Mouse (Mus musculus) thymus, adult 2 months (tissue): ENCODE results near the gene Ncf2. TPM values are rescaled to one million over a fixed set of nuclear protein-coding genes. Genes with fewer than 3 reads are reported as not detected.

Source experiments
- DNase-seq: peaks from one replicate; pipeline ENCODE4 v3.0.0; 2021
- H3K27ac ChIP-seq: fragments of 200-500 bp; 2 replicates; pipeline ENCODE4 v1.5.1; 2012; ENCODE audit warnings: low read length, control low read depth; ENCODE audit not compliant: control insufficient read depth, insufficient read depth
- H3K27me3 ChIP-seq: fragments of 200-500 bp; 2 replicates; pipeline ENCODE4 v1.6.1; 2012; ENCODE audit warnings: mild to moderate bottlenecking, low read length, moderate library complexity, mixed read lengths; ENCODE audit not compliant: control insufficient read depth, insufficient read depth
- H3K36me3 ChIP-seq: fragments of 200-500 bp; 2 replicates; pipeline ENCODE4 v1.6.1; 2012; ENCODE audit warnings: mild to moderate bottlenecking, low read length, moderate library complexity; ENCODE audit not compliant: control insufficient read depth, insufficient read depth
- H3K4me1 ChIP-seq: fragments of 200-500 bp; replicated peaks from 2 replicates; pipeline ENCODE4 v1.6.1; 2012; ENCODE audit warnings: low read length; ENCODE audit not compliant: control insufficient read depth, insufficient read depth
- H3K4me3 ChIP-seq: fragments of 200-500 bp; 2 replicates; pipeline ENCODE4 v1.5.1; 2012; ENCODE audit warnings: mild to moderate bottlenecking, low read length, control low read depth, moderate library complexity; ENCODE audit not compliant: control insufficient read depth, insufficient read depth
- CTCF ChIP-seq: fragments of 200-500 bp; IDR thresholded peaks from 2 replicates; pipeline ENCODE4 v1.5.1; 2012; ENCODE audit warnings: mild to moderate bottlenecking, control low read depth, low read length, moderate library complexity, borderline replicate concordance; ENCODE audit not compliant: control insufficient read depth, poor library complexity, insufficient read depth; ENCODE audit errors: extremely low read depth
- POLR2A ChIP-seq: fragments of 200-500 bp; IDR thresholded peaks from 2 replicates; pipeline ENCODE4 v1.6.1; 2012; ENCODE audit warnings: mild to moderate bottlenecking, low read length, control low read depth, moderate library complexity; ENCODE audit not compliant: control insufficient read depth, poor library complexity, insufficient read depth; ENCODE audit errors: extremely low read depth
- WGBS: fragments of 180-500 bp; shearing (Covaris S2); methylation state at CpG from one replicate; pipeline ENCODE4 v1.1.7; 2018; 5-methylcytosine and 5-hydroxymethylcytosine counted together
- polyA plus RNA-seq: library from polyadenylated mRNA; depleted of rRNA; stranded (reverse); fragments of >200 nt; gene quantifications from 2 replicates; pipeline ENCODE4 v1.2.3, GENCODE M21; 2012

The Ncf2 gene
- polyA plus RNA-seq, 1 experiment = 8.4 TPM

- no peak for TF ChIP-seq POLR2A
- TF ChIP-seq CTCF = no peak
- 87% methylated on average over 8 of the region's 8 CpGs for WGBS
- Histone ChIP-seq H3K4me1 (no peaks in the 10 kb centered on the region), H3K27me3 (no peaks in the 10 kb centered on the region), H3K36me3 (no peaks in the 10 kb centered on the region), H3K27ac (no peak overlapping the region), H3K4me3 (no peak overlapping the region)
- DNase-seq = no peak
Observed at GRCm38 (mm10) chr1:152796683-152797263, 3.2 kb upstream of the Ncf2 start.

GRCm38 (mm10) chr1:152798125-152798524 lies 1.9 kb upstream of the Ncf2 start:
- WGBS = 31% methylated on average over 9 of the region's 9 CpGs
- Histone ChIP-seq H3K4me1 (no peaks in the 10 kb centered on the region), H3K36me3 (no peaks in the 10 kb centered on the region), H3K4me3 (no peak overlapping the region), H3K27ac (no peak overlapping the region), H3K27me3 (no peaks in the 10 kb centered on the region)
- no peak for TF ChIP-seq POLR2A
- TF ChIP-seq CTCF = no peak
- no peak for DNase-seq

DNA sequence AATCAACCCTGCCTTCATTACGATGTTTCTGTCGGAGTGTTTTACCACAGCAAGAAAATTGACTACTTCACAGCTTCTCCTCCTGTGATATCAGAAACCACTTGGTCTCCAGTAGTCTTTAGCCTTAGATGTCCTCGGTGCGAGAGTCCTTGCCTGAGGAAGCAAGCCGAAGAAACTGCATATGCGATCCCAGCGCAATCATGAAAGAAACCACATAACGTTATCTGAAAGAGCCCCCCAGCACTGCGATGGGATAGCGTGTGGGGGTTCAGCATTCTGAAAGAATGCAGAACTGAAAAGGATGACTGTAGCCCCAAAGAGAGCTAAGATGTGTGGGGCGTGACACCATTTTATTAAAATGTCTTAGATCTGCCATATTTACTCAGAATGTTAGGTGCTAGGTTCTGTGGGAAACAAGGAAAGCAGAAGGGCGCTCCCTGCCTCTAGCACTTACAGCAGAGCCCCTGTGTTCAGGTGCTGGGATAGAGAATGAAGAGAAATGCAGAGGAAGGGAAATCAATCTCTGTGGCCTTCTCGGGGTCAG lies 711 bp downstream of the Ncf2 start:
- H3K36me3 ChIP-seq = no peaks in the 10 kb centered on the region
- no peaks in the 10 kb centered on the region for H3K4me1 ChIP-seq
- no peak overlapping the region for H3K4me3 ChIP-seq
- WGBS = 93% methylated on average over 13 of the region's 13 CpGs
- no peak overlapping the region for H3K27ac ChIP-seq
- DNase-seq = no peak
- no peak for TF ChIP-seq CTCF
- no peak for TF ChIP-seq POLR2A
- H3K27me3 ChIP-seq = no peaks in the 10 kb centered on the region

DNA sequence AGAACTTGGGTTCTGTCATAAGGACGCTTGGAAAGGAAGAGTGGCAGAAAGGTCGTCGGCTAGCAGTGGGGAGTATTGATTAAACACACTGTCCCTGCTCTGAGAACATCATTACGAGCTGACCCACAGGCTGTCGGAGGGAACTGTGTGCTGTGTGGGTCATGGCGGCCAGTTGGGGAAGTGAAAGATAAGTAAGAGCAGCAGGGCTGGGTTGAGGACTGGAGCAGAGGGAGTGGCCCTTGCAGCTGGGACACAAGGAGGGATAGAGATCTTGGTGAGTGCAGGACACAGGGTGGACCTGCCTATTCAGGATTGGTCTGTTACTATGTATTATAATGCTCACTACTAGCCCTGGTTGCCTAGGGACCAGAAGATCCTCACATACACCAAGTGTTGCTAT lies 4.9 kb downstream of the Ncf2 start:
- H3K4me3 ChIP-seq = no peak overlapping the region
- H3K27me3 ChIP-seq = no peaks in the 10 kb centered on the region
- WGBS = 88% methylated on average over 6 of the region's 6 CpGs
- no peaks in the 10 kb centered on the region for H3K36me3 ChIP-seq
- TF ChIP-seq CTCF = no peak
- TF ChIP-seq POLR2A = no peak
- DNase-seq = no peak
- H3K4me1 ChIP-seq = peaks cover 9% of the 10 kb centered on the region
- H3K27ac ChIP-seq = no peak overlapping the region

GRCm38 (mm10) chr1:152807619-152808391 lies 7.8 kb downstream of the Ncf2 start:
- DNase-seq = no peak
- 14% methylated on average over 18 of the region's 18 CpGs for WGBS
- Histone ChIP-seq H3K27me3 (no peaks in the 10 kb centered on the region), H3K4me1 (peaks cover 9% of the 10 kb centered on the region), H3K27ac (peak overlapping the region; percentile 29; the same call in 1 of the 2 replicates), H3K4me3 (peak overlapping the region; percentile 33), H3K36me3 (no peaks in the 10 kb centered on the region)
- TF ChIP-seq POLR2A (no peak), CTCF (no peak)

DNA sequence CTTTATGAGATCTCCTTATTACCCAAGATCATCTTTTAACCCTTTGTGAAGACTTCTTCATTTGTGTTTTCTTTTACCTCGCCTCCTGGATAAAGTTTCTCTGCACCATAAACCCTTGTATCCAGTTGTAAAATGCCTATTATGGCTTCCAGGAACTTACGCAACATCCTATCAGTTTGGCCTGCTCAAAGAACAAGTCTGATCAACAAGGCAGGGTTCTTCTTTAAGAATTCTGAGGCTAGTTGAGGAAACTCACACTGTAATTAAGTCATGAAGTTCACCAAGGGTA lies 8.3 kb downstream of the Ncf2 start:
- Histone ChIP-seq H3K4me3 (no peak overlapping the region), H3K4me1 (peaks cover 9% of the 10 kb centered on the region), H3K27me3 (no peaks in the 10 kb centered on the region), H3K27ac (no peak overlapping the region), H3K36me3 (no peaks in the 10 kb centered on the region)
- no peak for DNase-seq
- WGBS = 69% methylated on average over 2 of the region's 2 CpGs
- TF ChIP-seq CTCF (no peak), POLR2A (no peak)
